Mouse (Mus musculus) skeletal muscle tissue, adult 2 months (tissue): ENCODE results near the gene Mex3d.

Experiments used
- DNase-seq: peaks from one replicate; pipeline ENCODE4 v3.0.0-alpha.2; 2012; ENCODE audit warnings: low read depth, low spot score

The Mex3d gene

DNA sequence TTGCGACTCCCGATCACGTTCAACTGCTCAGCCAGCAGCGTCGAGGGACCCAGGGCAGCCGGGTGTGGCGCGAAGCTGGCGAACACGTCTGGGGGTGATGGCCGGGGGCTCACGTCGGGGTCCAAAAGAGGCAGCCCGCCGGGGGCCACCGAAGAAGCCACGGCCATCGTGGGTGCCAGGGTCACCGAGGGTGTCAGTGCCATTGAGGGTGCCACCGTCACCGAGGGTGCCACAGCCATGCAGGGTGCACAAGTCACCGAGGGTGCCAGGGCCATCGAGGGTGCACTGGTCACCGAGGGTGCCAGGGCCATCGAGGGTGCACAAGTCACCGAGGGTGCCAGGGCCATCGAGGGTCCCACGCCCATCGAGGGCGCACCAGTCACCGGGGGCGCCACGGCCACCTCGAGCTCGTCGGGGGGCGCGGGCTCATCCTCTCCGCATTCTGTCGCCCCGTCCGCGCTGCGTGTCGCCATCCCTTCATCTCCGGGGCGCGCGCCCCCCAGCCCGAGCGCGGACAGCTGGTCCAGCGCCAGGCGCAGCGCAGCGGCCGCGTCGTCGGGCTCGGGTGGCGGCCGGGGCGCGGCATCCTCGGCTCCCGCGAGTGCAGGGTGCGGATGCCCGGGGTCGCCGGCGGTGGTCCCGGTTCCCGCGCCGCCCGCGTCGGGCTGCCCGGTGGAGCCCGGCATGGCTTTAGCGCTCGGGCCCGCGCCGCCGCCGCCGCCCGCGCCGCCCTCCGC lies 556 bp downstream of the Mex3d start:
- no peak for DNase-seq

DNA sequence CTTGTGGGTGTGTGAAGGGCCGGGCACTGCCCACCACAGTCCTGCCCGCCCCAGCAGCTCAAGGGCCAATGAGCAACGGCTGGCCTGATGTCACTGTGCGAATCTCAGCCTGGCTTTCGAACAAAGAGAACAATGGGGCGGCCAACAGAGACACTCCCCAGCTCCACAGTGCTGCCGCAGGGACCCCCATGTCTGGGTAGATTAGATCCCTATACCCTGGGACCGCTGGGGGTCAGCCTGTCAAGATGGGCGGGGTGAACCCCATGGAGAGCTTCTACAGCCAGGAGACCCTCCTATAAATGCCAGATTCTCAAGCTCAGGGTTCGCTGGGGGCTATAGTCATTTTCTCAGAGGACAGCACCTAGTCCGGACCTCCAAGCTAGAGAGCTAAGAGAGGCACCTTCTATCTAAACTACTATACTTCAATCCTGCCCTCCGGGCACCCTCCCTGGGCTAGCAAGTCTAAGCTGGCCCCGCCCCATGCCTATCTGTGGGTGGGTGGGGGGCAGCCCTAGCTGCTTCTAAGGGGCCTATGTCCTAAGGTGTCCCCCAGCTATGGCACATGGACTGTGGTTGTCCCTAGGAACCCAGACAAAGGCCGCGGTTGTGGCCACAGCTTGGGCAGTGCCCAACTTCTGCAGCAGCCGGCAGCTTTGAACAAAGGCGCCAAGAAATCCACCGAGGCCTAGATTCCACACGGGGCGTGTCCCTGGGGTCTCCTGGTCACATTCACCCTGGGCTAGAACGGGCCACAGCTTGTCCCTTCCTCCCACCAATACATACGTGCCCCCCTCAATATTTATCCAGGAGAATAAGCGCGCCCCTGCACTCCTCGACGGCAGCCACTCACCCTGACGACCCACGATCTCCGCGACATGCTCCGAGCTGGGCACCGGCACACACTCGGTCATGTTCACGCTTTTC lies 1.4 kb downstream of the Mex3d start:
- DNase-seq: no peak

DNA sequence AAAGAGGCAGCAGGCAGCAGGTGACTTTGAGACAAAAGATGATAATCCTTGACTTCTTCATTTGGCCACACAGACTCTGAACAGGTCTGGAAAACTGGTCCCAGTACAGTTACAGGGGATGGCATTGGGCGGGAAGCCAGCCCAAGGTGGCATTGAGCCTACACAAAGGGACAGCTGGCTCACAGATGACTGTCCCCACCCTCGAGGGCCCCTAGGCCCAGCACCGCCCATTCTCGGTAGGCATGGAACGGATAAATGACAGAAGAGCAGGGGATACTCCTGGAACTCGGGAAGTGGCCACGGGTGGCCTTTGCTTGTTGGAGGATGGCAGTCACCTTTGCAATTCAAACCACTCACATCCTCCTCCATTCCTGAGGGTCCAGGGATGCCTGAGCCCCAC lies 2.1 kb downstream of the Mex3d start:
- DNase-seq: no peak

DNA sequence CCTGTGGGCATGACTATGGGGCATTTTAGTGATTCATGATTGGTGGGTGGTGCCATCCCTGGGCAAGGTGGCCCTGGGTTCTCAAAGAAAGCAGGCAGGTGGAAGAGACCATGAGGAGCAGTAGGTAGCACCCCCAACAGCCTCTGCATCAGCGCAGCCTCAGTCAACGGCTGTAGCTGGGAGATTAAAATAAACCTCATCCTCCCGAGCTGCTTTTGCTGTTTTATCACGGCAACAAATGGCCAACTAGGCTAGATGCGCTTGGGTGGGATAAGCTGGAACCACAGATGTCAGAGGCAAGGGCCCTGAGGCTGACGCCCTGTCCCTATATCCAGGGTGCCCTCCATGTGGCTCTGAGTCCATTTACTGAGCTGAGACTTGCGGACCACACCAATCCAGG lies 2.8 kb downstream of the Mex3d start:
- no peak for DNase-seq

DNA sequence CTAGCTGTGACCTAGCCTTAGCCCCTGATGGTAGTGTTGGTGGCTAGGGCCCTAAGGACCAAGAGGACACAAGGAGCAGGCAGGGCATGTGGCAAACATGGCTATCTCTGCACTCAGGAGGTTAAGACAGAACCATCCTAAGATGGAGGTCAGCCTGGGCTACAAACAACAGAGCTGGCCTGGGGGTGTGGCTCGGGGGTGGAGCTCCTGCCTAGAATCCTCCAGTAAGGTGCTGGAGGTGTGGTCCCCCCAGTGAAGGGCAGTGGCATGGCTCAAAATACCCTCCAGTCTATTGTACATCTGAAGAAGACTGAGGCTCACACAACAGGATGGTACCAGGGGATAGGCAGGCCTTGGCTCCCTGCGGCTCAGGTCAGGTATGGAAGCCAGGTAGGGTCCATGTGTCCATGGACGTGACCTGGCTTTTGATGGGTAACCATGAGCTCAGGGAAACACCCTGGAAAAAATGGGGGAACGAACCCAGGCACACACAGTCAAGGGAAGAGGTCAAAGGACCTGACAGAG lies 3.3 kb downstream of the Mex3d start:
- no peak for DNase-seq

DNA sequence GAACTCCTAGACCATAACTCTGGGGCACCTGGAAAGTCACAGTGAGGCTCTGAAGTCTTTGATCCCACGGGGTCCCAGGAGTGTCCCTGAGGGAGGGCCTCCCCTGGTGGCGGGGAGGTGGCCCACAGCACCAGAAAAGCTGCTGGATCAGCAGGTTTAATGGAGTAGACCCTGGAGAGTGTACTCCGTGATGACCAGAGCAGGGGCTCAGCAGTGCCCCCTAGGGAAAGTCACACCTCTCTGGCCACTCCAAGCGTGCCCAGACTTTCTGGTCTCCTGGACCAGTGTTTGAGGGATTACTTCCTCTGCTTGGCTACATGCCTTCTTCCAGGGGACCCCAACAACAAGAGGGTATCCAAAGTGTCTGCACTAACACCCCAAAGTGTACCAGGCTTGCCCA lies 4.0 kb downstream of the Mex3d start:
- no peak for DNase-seq

DNA sequence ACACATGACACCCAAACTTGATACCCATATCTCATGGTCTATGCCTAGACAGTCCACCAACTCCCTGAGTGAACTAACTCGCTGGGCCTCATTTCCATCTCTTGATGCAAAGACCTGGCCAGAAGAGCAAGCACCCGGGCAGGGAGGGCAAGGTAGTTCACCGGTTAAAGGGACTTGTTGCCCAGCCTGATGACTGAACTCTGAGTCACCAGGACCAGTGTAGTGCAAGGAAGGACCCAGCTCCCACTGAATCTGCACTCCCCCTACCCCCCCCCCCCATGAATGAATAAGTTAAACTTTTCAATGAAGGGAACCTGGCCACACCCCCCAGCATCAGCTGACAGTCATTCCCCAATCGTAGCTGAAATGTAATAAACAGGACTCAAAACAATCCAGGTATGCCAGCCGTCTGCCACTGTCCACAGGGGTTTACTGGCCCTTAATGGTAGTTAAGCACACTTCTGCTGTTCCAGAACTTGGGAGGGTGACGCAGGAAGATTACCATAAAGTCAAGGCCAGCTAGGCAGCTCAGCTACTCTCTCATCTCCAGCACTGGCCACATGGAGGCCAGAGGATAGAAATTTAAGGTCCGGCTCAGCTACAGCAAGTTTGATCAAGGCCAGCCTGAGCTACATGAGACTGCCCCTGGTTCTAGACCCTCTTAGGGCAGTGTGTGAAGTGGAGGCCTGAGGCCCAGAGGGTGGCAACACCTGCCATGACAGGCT lies 4.7 kb downstream of the Mex3d start:
- no peak for DNase-seq

DNA sequence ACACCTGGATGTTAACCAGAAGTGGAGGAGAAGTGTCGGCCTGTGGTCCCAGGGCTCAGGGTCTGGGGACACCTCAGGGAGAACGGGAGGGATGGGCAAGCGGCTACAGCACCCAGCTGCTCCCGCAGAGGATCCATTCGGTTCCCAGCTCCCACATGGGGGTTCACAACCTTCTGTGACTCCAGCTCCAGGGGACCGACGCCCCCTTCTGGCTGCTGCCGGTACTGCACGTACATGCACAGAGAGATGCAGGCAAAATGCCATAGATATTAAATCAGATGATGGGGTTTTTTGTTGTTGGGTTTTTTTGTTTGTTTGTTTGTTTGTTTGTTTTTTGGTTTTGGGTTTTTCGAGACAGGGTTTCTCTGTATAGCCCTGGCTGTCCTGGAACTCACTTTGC lies 9.7 kb downstream of the Mex3d start:
- DNase-seq: no peak

DNA sequence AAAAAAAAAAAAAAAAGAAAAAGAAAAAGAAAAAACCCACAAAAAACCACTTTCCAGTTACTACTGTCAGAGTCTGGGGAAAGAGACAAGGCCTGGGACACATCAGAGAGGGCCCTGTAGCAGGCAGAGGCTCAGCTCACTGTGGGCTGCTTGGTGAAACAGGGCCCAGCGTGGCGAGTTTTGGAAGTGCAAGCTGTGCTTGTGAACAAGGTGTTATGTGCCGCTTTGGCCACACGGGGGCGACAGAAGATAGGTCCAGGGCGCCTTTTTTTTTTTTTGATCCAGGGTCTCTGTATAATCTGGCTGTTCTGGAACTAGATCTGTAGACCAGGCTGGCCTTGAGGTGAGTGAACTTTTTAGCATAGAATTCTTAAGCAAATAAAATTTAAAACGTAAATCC lies 11.3 kb downstream of the Mex3d start:
- peak; percentile 85 for DNase-seq

DNA sequence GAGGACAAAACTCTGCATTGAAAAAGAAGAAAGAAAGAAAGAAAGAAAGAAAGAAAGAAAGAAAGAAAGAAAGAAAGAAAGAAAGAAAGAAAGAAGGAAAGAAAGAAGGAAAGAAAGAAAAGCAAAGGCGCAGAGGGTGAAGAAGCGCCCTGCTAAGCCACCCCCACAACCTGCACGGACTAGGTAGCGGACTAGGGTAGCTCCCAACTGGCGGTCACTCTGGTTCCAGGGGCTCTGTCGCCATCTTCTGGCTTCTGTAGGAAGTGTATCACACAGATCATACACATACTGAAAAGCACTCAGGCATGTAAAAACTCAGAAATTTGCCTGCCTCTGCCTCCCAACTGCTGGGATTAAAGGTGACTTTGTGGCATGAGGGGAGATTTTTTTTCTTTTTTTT lies 13.4 kb downstream of the Mex3d start:
- DNase-seq: no peak

DNA sequence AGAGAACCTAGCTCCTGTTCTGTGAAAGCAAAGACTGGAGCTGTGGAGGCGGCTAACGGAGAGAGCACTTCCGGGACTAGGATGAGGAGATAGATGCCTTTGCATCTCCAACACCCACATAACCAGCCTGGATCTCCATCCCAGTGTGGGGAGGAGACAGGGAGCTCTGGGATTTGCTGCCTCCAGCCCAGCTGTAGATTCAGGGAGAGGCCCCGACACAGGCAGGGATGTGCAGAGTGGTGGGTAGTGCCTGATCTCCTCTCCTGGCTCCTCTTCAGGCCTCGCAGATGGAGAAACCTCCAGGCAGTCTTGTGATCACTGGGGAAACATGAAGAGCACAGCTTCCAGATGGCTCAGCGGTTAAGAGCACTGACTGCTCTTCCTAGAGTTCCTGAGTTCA lies 14.8 kb downstream of the Mex3d start:
- no peak for DNase-seq

DNA sequence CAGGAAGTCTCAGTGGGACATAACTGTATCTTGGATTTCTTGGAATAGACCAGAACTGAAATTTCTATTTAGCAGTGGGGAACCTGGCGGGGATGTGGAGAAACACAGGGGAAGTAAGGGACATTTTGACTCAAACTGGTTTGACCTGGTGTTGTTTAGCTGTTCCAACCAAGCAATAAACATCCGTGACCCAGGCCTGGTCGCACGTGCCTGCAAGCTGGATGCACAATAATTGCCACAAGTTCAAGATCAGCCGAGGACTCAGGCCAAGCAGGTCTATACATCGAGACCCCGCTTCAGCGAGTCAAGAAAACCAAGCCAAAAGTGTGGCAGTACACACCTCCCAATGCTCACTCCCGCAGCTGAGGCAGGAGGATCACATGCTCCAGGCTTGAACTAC lies 15.5 kb downstream of the Mex3d start:
- DNase-seq: no peak

DNA sequence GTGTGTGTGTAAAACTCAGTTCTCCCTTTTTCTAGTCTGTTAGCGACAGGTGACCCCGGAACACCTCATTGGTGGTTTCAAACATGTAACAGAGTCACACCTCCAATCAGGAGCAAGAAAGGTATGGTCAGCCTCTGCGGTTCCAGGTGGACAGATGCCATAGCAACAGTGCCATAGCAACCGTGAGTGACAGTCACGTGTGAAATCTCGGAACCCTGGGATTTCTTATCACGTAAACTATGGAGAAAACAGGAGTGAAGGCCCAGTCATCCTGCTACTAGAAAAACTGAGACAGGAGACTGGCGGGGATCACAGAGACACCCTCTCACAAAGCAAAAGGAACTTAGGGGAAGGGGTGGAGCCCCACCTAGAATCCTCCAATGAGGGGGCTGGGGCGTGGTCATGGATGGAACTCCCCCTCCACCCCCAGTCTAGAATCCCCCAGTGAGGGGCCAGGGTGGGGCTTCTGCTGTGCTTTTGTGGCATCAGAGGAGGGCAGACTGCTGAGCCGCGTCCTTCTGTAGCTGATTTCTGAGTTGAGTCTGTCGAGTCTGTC lies 16.0 kb downstream of the Mex3d start:
- no peak for DNase-seq

DNA sequence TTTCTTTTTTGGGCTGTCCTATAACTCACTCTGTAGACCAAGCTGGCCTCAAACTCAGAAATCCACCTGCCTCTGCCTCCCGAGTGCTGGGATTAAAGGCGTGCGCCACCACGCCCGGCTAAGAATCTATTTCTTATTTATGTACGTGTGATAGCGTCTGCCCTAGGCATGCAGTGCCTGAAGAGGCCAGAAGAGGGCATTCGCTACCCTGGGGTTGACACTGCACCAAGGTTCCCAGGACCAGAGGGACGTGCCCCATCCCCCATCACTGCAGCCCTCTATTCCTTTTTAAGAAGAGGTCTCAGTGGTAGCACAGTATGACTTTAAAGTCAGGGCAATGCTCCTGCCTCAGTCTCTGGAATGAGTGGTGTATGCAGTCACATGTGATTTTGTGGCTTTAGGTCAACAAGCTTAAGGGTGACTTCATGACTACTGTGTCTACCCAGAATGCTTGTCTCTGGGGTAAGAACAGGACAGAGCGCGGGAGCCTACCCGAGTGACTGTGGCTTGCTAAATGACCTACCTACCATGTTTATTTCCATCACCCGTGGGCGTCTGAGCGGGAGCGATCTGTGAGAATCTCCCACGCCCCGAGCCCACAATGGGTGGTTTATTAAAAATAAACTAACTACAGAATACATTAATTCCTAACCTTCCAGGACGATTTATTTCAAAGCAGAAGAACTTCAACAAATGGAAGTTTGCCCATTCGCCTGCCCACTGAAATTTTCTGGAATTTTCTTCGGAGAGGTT lies 17.3 kb downstream of the Mex3d start:
- DNase-seq: no peak

DNA sequence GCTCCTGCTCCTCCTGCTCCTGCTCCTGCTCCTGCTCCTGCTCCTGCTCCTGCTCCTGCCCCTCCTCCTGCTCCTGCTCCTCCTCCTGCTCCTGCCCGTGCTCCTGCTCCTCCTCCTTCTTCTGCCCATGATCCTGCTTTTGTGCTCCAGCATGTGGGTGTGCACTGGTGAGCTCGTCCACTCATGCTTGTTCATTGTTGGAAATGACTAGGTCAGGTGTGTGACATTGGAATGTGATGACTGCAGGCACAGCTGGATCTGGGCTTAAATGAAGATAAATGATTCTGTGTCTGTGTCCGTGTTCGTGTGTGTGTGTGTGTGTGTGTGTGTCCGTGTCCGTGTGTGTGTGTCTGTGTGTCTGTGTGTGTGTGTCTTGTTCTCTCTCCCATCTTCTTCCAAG lies 19.1 kb downstream of the Mex3d start:
- DNase-seq: no peak

DNA sequence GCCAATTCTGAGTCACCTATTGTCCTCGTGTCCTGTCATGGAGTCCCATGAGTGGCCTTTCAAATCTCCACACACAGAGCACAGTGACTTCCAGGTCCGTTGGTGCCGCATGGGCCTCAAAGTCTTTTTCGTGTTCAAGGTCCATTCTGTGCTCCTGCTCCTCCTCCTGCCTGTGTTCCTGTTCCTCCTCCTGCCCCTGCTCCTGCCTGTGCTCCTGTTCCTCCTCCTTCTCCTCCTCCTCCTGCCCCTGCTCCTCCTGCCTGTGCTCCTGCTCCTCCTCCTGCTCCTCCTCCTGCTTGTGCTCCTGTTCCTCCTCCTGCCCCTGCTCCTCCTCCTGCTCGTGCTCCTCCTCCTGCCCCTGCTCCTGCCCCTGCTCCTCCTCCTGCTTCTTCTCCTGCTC lies 19.5 kb downstream of the Mex3d start:
- no peak for DNase-seq

DNA sequence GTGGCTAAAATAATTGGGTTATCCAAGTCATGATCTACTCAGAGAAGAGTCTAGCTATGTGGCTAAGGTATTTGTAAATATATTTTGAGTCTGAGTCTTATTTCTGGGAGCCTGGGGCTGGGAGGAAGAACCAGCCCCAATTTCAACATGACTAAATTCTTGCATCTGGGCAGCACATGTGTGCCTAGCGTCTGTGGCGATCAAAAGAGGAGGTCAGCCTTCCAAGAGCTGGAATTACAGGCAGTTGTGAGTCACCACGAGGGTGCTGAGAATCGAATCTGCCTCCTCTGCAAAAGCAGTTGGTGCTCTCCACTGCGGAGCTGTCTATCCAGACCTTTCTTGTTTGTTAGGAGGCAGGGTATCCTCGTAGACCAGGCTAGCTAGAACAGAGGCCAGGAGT lies 21.7 kb downstream of the Mex3d start:
- DNase-seq: no peak

DNA sequence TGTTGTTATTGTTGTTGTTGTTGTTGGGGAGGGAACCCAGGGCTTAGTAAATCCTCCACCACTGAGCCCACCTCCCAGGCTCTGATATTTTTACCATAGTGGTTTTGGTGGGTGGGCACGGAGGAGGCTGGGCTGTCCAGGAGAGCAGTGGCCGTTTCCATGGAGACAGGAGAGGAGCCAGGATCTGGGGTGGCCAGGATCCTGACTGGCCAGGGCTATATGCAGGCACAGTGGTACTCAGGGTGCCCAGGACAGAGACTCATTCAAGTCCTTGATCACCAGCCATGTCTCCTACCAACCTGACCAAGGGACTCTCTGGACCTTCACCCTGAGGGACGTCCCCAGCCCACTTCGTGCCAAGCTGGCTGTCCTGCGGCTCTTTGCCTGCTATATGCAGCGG lies 23.7 kb downstream of the Mex3d start:
- no peak for DNase-seq

DNA sequence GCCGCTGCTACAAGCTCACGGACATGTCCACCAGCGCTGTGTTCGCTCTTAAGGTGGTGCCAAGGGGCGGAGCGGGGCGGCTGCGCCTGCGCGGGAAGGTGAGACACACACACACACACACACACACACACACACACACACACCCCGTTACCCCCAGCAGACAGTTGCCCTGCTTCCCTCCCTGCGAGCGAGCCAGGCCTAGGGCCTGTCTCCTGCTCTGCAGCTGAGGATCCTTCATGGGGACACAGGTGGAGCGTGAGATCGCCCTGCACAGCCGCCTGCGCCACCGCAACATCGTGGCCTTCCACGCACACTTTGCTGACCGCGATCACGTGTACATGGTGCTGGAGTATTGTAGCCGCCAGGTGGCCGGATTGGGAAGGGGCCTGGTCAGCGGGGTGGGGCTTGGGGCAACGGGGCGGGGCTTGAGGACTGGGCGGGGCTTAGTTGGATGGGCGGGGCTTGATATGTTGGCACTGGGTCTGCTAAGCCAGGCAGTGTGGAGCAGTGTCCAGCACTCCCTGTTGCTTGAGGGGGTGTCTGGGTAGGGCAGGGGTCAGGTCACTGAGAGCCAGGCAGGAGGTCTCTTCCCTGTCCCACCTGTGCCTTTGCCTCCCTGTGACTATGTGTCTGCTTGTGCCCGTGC lies 29.3 kb downstream of the Mex3d start:
- DNase-seq: no peak

DNA sequence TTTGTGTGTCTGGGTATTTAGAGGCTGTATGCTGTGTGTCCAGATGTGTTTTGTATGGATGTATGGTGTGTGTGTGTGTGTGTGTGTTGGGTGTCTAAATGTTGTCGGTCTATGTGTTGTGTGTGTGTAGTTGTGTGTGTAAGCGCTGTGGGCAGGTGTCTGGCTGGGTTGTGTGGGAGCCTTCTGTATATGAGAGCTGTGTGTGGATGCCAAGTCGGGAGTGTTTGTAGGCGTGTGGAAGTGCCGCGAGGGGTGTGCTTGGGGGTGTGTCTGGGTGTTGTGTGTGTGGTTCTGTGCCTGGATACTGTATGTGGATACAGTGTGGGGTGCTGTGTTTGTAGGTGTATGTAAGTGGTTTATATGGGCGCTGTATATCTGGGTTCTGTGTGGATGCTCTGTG lies 30.1 kb downstream of the Mex3d start:
- no peak for DNase-seq

DNA sequence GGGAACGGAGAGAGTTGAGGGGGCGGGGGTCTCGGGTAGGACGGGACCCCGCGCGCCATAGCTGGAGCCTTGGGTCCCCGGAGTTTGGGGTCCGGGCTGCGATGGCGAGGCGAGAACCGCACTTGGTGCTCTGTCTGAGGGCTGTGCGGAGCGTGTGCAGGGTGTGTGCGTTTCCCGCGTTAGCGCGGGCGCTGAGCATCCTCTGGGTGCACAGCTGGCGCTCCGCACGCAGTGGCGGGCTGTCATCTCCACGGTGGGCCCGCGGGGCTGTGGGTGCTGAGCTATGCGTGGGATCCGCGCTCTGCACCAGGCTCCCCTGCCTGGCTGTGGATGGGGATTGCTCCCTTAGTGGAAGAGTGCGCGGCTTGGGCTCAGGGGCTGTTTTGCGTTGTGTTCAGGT lies 30.7 kb downstream of the Mex3d start:
- no peak for DNase-seq
